Mouse (Mus musculus): Measurements from ENCODE around the gene Atp8a1.

Gene Atp8a1

DNA sequence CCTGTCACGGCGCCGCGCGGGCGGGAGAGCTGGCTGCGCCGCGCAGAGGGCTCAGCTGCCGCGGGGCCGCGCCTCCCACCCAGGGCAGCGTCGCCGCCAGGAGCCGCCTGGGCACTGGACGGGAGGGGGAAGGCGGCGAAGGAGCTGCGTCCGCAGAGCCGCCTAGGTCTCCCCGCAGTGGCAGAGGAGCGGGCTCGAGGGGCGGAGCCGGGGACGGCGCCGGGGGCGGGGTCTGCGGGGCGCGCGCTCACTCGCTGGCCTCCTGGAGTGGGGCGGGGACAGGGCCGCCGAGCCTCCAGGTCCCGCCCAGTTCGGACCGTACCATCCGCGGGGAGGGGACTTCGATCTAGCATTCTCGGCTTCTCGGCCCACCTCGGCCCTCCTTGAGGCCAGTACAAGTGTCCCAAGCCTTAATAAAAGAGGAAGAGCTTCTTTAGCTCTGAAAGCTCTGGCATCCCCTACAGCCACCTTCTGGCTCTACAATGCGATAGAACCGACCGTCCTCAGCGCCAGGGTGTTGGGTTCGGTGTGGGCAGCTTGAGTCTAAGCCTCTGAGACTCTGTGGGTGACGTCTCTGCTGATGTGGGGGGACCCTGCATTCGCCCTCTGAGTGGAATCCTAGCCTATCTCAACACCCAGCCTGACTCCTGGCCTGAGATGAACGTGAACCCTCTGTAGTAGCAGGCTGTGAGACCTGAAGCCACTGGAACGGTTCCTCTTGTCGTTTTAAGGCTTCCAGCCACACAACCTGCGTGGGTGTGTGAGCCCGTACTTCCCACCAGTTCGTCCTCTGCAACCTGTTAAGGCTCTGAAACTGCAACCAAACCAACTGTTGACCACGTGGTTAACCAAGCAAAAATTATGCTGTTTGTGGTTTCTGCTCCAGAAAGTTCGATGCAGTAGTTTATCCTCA, at the start of gene Atp8a1:
Gene Atp8a1 (minus strand): TSS at position 182 of the 913 bp plus-strand sequence.
- peak; percentile 99 for DNase-seq (ENCODE audit: inconsistent ontology term)

DNA sequence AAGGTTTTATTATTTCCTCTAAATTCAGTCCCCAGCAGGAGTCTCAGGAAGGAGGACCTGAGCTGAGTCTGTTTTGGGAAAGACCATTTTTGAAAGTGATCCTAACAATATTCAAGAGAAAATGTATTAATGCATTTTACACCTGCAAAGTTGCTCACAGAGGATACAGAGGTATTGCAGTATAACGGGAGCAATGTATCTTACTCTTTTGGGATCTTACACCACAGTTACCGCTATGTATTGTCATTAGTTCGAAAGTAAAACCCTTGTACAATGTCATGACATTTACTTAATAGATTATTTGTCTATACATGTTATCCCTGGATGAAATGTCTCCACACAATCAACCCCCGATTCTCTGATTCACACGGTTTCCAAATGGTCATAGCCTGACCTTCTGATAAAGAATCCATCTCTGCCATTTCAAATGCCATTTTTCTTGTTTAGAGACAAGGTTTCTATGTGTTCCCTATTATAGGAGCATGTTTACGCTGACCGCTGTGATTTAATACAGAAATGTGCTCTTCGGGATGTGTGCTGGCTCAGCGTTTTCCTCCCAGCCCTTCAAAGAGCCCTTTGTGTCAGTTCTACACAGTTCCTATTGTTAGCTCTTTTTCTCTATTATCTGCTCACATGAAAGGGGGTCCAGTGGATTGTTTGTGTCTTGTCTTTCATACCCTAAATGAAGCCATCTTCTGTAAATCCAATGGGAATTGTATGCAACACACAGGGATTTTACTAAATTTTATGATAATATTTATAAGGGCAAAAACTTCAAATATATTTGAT, 37.4 kb upstream of the Atp8a1 start:
- peak; percentile 13 for DNase-seq (ENCODE audit: inconsistent ontology term)

GRCm38 (mm10) chr5:67883564-67884171, 36.4 kb upstream of the Atp8a1 start:
- DNase-seq (ENCODE audit: inconsistent ontology term) = no peak

DNA sequence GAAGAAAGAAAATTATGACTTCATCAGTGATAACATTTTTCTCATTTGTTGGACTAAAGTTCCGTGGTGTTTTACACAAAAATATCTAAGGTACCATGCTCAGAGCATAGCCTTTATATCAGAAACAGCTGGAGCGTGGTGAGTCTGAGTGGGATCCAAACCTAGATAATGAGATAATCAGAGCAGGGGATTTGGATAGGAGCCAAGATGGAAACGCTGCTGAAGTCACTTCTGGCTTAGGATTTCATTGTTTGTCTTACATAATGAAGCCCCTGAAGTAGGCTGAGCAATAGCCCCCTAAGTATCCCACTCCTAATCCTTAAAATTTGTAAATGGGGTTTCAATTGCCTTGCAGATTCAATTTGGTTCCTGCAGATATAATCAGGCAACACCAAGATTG, 24.2 kb upstream of the Atp8a1 start:
- no peak for DNase-seq (ENCODE audit: inconsistent ontology term)

GRCm38 (mm10) chr5:67866221-67866620, 19.0 kb upstream of the Atp8a1 start:
- DNase-seq (ENCODE audit: inconsistent ontology term) = no peak

- DNase-seq (ENCODE audit: inconsistent ontology term) = no peak
These were observed 18.4 kb upstream of the Atp8a1 start for GRCm38 (mm10) chr5:67865670-67866069.

GRCm38 (mm10) chr5:67864508-67865060, 17.4 kb upstream of the Atp8a1 start:
- no peak for DNase-seq (ENCODE audit: inconsistent ontology term)

DNA sequence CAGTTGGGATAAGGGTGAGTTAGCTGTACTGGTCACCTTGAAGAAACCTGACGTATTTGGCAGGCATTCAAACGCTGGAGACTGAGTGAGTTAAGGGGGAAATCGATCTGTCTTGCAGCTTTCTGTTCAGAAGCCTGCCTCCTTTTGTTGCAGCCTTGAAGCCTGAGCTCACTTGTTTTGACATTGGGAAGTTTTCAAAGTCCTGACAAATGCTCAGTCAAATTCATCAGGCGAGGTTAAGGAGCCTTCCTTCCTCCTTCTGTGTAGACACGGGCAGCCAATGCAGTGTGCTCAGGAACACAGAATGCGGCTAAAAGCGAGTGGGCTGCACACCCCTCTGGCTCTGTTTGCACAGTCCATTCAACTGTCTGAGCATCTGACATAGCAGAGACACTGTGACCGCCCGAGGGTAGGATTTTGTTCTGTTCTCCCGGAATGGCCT, 16.7 kb upstream of the Atp8a1 start:
- no peak for DNase-seq (ENCODE audit: inconsistent ontology term)

DNA sequence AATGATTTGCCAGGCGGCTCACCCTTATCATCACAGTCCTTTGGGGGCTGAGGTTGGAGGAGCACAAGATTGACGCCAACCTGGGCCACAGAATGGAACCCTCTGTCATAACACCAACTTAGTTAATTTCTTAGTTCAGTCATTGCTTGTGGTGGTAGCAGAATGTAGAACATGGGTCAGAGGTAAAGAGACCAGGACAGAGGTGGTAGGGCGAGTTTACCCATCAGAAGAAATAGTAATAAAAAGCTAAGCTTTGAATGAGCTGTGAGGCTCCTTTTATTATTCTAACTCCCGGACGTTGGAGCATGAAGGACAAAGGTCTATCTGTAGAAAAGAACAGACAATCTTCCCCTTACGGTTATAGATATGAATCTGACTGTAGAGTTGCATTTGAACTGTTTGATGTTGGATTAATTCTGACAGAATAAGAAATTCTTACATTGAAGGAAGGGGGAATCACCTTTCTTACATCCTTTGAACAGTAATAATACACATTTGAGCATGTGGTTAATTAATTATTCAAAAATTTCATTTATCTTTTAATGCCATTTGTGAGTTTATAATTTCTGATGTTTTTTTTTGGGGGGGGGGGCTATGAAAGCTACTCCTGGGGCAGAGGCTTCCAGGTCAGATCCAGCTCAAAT, 7.9 kb upstream of the Atp8a1 start:
- DNase-seq (ENCODE audit: inconsistent ontology term) = no peak

DNA sequence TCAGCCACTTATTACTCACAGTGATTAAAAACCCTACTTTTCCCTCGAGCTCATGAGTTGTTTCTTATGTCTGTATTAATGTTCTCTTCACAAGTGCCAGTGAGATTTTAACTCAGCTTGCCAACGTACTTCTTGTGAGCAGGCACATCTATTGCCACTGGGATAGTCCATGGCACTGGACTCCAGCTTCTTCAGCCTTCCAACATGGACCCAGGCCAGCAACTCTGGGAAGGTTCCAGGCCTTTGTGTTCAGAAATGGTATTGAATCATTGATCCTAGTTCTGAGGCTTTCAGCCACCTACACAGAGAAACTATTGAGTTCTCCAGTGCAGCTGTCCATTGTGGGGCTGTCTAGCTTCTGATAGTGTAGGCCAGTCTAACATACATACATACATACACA, 5.6 kb upstream of the Atp8a1 start:
- peak; percentile 26 for DNase-seq (ENCODE audit: inconsistent ontology term)

- no peak for DNase-seq (ENCODE audit: inconsistent ontology term)
These were observed 2.2 kb upstream of the Atp8a1 start for GRCm38 (mm10) chr5:67849411-67849810.

DNA sequence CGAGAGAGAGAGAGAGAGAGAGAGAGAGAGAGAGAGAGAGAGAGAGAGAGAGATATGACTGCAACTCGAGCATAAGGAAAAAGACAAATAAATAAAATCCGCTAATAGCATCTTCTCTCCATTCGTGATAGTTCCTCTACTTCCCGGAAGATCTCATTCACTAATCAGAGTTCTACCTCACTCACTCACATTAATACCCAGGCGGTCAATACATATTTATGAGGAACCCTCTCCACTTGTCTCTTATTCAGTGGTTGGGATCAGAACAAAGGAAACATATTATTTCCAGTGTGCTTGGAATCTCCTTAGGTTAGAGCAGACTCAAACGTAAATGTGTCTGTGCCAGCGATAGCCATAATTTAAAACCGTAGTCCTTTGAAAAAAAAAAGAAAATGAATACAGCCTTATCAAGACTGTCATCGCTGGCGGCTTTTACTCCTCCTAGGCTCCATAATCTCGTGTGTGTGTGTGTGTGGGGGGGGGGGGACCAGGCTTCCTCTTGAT, 1.3 kb upstream of the Atp8a1 start:
- DNase-seq (ENCODE audit: inconsistent ontology term) = no peak

DNA sequence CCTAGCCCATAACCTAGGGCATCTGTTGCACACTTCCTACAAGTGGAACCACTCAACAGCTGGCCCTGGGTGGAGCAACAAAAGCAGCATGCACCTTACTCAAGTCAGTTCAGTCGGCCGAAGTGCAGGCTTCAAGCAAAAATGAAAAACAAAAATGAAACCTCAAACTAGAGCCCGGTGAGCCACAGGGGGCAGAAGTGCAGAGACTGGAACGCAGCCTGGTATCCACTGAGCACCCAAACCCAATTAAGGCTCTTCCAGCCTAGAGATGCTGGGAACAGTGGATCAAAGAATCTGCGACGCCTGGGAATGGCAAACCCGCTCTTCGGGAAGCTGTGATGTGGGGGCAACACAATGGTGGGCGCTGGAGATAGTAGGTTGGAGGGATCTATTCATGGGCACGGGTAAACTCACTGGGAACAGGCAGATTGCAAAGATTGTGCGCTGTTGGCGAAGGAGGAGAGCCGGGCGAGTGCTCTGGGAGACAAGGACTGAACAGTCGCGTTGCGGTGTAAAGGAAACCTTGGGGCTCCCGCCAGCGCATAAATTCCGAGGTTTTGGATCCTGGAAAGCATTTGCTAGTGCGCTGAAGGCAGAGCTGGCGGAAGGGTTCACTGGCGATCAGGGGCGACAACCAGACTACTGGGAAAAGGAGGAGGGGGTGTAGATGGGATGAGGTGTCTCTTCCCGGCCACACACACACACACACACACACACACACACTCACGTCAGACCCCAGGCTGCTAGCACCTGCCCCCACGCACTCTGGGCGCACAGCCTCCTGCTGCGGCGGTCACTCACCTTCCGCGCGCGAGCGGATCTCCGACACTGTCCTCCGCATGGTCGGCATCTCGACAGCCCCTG, 641 bp downstream of the Atp8a1 start:
- DNase-seq (ENCODE audit: inconsistent ontology term) = peak; percentile 73

DNA sequence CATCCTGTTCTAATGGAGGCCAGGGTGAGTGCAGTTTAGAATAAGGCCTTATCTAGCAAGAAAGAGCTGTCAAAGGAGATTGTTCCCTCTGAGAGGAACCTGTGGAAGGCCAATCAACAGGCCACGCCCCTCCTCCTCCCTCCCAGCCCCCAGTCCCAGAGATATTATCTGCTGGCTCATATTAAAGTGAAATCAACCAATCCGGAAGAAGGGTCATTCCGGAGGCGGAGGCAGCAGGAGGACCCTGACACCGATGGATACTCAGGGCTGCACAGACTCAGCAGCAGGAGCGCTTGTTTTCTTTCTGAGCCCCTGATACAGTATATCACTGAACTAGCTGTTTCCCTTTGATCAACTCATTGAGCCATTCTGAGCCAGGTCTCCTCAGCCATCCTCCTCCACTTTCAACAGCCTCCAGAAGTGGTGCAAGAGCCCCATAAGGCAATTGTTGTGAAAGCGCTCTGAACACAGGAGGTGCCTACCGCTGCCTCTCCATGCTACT, 2.0 kb downstream of the Atp8a1 start:
- peak; percentile 57 for DNase-seq (ENCODE audit: inconsistent ontology term)

DNA sequence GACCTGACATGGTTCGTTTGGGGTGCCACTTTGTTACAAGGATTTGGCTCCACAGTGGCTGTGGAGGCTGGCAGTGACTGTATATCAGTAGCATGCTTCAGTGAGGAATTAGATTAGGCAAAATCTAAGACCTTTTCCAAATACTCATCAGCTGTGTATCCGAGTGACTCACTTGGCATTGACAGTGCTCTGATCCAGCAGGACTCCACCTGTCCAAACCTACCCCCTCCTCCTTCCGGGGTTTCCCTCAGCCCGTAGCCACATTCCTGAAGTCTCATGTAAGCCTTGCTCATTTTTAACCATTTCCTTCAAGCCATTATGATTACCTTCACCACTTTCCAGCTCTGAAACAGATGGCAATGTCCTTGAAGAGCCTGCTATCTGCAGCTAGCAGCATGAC, 3.2 kb downstream of the Atp8a1 start:
- peak; percentile 79 for DNase-seq (ENCODE audit: inconsistent ontology term)

- peak; percentile 61 for DNase-seq (ENCODE audit: inconsistent ontology term)
These were observed 4.9 kb downstream of the Atp8a1 start for GRCm38 (mm10) chr5:67842306-67842705.

GRCm38 (mm10) chr5:67833841-67834240, 13.4 kb downstream of the Atp8a1 start:
- no peak for DNase-seq (ENCODE audit: inconsistent ontology term)

- DNase-seq (ENCODE audit: inconsistent ontology term) = no peak
These were observed 15.7 kb downstream of the Atp8a1 start for GRCm38 (mm10) chr5:67831293-67832147.

DNA sequence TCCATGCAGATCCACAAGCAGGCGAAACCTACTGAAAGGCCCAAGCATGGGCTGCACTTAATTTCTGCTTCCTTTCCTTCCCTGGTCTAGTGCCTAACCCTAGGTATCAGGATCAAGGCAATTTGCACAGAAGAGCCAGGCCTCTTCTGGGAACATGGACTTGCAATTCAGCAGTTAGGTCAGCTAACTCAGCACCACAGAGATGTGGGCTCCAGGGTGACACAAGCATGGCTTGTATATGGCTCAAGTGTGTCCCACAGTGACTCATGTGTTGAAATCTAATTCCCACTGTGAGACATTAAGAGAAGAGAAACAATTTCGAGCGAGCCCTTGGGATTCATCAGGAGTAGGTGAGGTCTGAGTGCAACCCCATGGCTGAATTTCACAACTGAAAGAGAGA, 18.9 kb downstream of the Atp8a1 start:
- DNase-seq (ENCODE audit: inconsistent ontology term) = no peak
